Mouse (Mus musculus) spleen, adult 2 months (tissue): ENCODE measurements around the gene Aip.

ENCODE experiments used
- CTCF ChIP-seq: fragments of 200-500 bp; IDR thresholded peaks from 2 replicates; pipeline ENCODE4 v1.5.1; 2011; ENCODE audit warnings: mild to moderate bottlenecking, inconsistent platforms; ENCODE audit not compliant: insufficient read depth, insufficient read length, insufficient replicate concordance; ENCODE audit errors: extremely low read depth
- POLR2A ChIP-seq: fragments of 200-500 bp; IDR thresholded peaks from 2 replicates; pipeline ENCODE4 v1.6.1; 2011; ENCODE audit warnings: low read depth, low read length, inconsistent platforms

DNA sequence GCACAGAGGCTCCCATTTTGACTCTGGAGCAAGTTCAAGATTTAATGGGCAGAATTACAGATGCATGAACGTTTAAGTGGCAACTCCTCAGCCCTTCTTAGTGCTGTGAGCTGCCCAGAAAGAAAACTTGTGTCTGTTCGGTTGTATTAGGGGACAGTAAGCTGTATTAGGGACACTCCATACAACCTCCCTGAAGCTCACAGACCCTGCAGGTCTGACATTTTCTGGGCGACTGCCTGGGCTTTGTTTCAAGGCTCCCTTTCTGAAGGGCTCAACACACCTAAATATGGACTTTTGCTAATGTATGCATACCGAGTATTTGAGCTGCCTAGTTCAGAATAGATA, 37.9 kb upstream of the Aip start:
- TF ChIP-seq CTCF (no peak), POLR2A (no peak)
